Mouse (Mus musculus): Measurements from ENCODE around the gene Prpsap1.

Prpsap1 gene

GRCm38 (mm10) chr11:116493795-116494252, at the start of gene Prpsap1:
Prpsap1 (minus strand) TSS chr11:116494202.
- CTCF ChIA-PET: interaction anchor here (0.6 kb wide), 1 partner anchor 40 kb away, joined by 3 read pairs; no protein-coding TSS in a partner anchor

GRCm38 (mm10) chr11:116543110-116543509, 49.1 kb upstream of the Prpsap1 start:
- CTCF ChIA-PET: no interaction called here

- CTCF ChIA-PET: no interaction called here
Observed at GRCm38 (mm10) chr11:116541183-116541582, 47.2 kb upstream of the Prpsap1 start.

GRCm38 (mm10) chr11:116538142-116538735, 44.2 kb upstream of the Prpsap1 start:
- CTCF ChIA-PET: interaction anchor here (0.6 kb wide), 1 partner anchor 401 kb away, joined by 7 read pairs; no protein-coding TSS in a partner anchor

- CTCF ChIA-PET: no interaction called here
Observed at GRCm38 (mm10) chr11:116537388-116537787, 43.4 kb upstream of the Prpsap1 start.

GRCm38 (mm10) chr11:116536685-116537084, 42.7 kb upstream of the Prpsap1 start:
- CTCF ChIA-PET: no interaction called here

GRCm38 (mm10) chr11:116534154-116534865, 40.3 kb upstream of the Prpsap1 start:
- CTCF ChIA-PET: interaction anchor here (1.7 kb wide), 1 partner anchor 40 kb away, joined by 3 read pairs; the partner anchor contains the start of gene Prpsap1

GRCm38 (mm10) chr11:116533341-116534153, 39.5 kb upstream of the Prpsap1 start:
- CTCF ChIA-PET: interaction anchor here (0.7 to 1.7 kb wide), 3 partner anchors 39 to 576 kb away, joined by 3 to 4 read pairs (median 3); partner anchors contain the start of gene Prpsap1

- CTCF ChIA-PET: interaction anchor here (0.7 to 1.7 kb wide), 2 partner anchors 39 to 65 kb away, joined by 3 read pairs; partner anchors contain the start of gene Prpsap1
Observed at GRCm38 (mm10) chr11:116532810-116533338, 38.9 kb upstream of the Prpsap1 start.

GRCm38 (mm10) chr11:116532262-116532809, 38.3 kb upstream of the Prpsap1 start:
- CTCF ChIA-PET: no interaction called here

- CTCF ChIA-PET: no interaction called here
Observed at GRCm38 (mm10) chr11:116531371-116532191, 37.6 kb upstream of the Prpsap1 start.

GRCm38 (mm10) chr11:116530187-116531147, 36.5 kb upstream of the Prpsap1 start, which contains the start of gene Sphk1:
Sphk1 (plus strand) TSS chr11:116530925.
- CTCF ChIA-PET: interaction anchor here (0.7 kb wide), 1 partner anchor 47 kb away, joined by 6 read pairs; no protein-coding TSS in a partner anchor

- CTCF ChIA-PET: no interaction called here
Observed at GRCm38 (mm10) chr11:116528636-116529320, 34.8 kb upstream of the Prpsap1 start.

- CTCF ChIA-PET: no interaction called here
Observed at GRCm38 (mm10) chr11:116523699-116524189, 29.7 kb upstream of the Prpsap1 start.

- CTCF ChIA-PET: no interaction called here
Observed at GRCm38 (mm10) chr11:116522886-116523698, 29.1 kb upstream of the Prpsap1 start.

GRCm38 (mm10) chr11:116522046-116522445, 28.0 kb upstream of the Prpsap1 start:
- CTCF ChIA-PET: no interaction called here

GRCm38 (mm10) chr11:116521143-116521542, 27.1 kb upstream of the Prpsap1 start:
- CTCF ChIA-PET: no interaction called here

GRCm38 (mm10) chr11:116518482-116518881, 24.5 kb upstream of the Prpsap1 start:
- CTCF ChIA-PET: interaction anchor here (0.5 kb wide), 1 partner anchor 159 kb away, joined by 3 read pairs; no protein-coding TSS in a partner anchor

Data from spleen, embryonic (tissue).